Mouse (Mus musculus) regulatory T cell (primary cell): ENCODE measurements at regions not wholly inside any gene's neighbourhood (a gene's known extent, or its start where the extent isn't known, plus 50 kb on each side); places are given as distances from the start of the nearest gene placed in this dataset.

Source experiments
- in situ Hi-C: fragments of 300-600 bp; cut with MboI, MseI; formaldehyde crosslinking; loops from one replicate; pipeline ENCODE4 v1.15.1; 2025; ENCODE audit warnings: high pct_unique_total_duplicates

- in situ Hi-C loops: no loop called here
These were observed 51.7 kb upstream of the Ankrd34c start for GRCm38 (mm10) chr9:89789926-89790325.

GRCm38 (mm10) chr9:89788651-89789050 lies 50.4 kb upstream of the Ankrd34c start:
- in situ Hi-C loops: no loop called here
